Comparison of ENCODE assay signal across 1 mouse cellular context in genomic region chr9:62827939-62828652, GRCm38 (mm10).
TF ChIP-seq lines count a peak whose summit lies in the region.

No protein-coding gene starts in this region.

TF ChIP-seq in MEL, 35 proteins besides CTCF, POLR2A, EP300 and RAD21 (continued from another document):
- no peak for TF ChIP-seq MEF2A (IDR thresholded peaks at IDR 0.05; ENCODE audit: extremely low read depth, insufficient replicate concordance, low read depth, low read length, poor library complexity, severe bottlenecking)
